Mouse (Mus musculus) mouse embryonic stem cell (cell line): Measurements from ENCODE around the gene Timm17b.
"Not testable (repeated sequence)": the region's sequence is repeated elsewhere in the genome, so short reads cannot be mapped to it uniquely, and the experiment has no call there.

Experiments
- in situ Hi-C, 2 experiments: fragments of 300-500 bp; cut with MboI; formaldehyde crosslinking; loops; 1 replicate in 1 of 2; 3 replicates in 1 of 2; pipeline ENCODE4 v1.14.3; 2019 to 2020; ENCODE audit warnings: low sequenced_read_pairs in 2 of 2, low pct_unique_long_range_greater_than_20kb in 1 of 2, mixed read lengths in 1 of 2; ENCODE audit not compliant: unreplicated experiment in 1 of 2

Timm17b gene

DNA sequence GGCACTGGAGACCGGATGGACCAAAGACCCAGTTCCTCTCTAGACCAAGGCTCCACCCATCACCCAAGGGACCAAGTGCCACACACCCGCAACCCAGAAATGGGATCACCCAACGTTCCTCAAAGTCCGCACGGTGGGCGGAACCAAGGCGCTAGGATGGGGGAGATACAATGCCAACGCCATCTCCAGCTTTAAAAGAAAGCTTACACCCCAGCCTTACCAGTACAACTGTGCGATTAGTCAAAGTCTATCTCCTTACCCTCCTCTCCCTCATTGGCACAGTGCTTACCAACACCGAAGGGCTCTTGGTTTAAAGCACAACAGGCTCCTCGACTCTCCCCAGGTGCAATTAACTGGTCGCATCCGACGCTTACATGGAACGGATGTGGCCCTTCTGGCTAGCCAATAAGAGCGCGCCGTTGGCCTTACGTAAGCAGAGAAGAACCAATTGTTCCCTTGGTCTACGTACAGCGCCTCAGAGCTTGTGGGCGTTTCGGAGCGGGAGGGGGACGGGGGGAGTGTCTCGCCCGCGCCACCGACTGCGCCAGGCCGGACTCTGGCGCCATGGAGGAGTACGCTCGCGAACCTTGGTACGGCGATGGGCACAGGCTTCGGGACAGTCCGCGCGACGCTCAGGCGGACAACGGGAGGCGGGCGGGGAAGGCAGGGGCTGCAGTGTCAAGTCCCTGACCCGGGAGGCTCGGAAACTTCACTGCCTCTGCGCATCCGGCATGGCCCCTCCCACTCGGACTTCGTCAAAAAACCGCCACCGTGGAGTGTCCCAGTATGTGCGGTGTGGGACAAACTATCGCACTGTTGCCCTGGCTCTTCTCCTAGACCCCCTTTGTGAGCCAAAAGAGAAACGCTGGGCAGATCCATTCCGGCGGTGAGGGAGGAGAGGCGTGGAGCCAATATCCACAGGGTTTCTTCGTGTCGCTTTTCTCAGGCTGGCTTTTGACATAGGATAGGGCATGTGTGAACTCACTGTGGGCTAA, at the start of gene Timm17b, which contains the start of gene Pqbp1:
Timm17b (plus strand) TSS at position 478 of the 995 bp plus-strand sequence.
Pqbp1 (minus strand) TSS at position 390 of the 995 bp plus-strand sequence.
- in situ Hi-C loops: no loop called here

DNA sequence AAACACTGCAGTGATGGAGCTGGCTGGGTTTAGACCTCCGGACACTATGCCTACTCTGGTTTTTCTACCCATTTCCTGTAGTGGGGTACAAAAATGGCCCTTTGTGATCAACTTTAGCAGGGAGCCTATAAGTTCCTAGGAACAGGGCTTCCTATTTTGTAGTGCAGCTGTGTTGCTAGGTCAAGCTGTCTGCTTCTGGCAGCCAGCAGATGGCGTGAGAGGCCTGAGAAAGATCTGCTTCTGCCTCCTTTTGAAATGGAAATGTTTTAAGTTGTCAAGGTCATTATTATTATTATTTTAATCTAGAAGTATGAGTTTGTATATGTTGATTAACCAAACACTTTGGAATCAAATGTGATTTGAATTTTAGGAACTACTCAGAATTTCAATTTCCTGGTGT, 44.6 kb upstream of the Timm17b start:
- in situ Hi-C loops: no loop called here

DNA sequence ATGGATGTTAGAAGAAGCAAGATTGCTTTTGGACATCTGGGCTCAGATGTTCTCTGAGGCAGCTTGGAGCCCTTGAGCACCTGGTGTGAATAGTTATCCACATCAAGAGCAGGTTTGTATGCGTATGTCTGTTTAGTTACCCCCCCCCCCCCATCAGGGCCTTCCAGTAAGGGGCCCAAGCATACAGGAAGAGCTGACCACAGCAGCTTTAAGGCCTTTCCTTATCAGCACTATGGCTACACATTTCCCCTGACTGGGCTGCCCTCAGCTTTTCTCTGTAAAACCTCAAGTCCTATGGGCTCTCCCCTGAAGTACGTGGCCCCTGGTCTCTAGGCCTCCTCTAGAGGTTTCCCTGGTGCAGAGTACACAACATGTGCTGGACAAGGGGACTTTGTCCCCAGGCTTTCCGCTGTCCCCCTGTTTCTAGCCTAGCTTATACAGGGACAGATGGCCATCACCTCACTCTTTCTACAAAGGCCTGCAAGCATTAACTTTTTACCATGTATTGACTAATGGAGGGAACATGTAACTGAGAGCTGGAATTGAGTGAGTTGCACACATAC, 39.9 kb upstream of the Timm17b start:
- in situ Hi-C loops: no loop called here

DNA sequence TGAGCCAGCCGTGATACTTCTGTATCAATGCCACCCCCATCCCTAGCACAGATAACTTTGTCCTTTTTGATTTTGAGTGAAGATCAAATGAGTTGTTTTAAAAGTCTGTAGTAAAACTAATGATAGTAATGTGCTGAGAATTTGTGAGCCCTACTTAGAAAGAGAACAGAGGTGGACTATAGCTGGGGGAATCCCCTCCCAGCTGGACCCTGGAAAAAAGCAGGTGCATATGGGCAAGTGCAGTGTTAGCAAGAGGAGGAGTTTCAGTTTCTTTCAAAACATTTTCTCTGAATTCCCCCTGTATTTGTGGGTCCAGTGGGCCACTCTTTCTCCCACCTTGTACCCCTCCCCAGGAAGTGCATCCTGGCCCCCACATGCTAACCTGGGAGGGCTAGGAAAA, 36.0 kb upstream of the Timm17b start:
- in situ Hi-C loops: no loop called here

DNA sequence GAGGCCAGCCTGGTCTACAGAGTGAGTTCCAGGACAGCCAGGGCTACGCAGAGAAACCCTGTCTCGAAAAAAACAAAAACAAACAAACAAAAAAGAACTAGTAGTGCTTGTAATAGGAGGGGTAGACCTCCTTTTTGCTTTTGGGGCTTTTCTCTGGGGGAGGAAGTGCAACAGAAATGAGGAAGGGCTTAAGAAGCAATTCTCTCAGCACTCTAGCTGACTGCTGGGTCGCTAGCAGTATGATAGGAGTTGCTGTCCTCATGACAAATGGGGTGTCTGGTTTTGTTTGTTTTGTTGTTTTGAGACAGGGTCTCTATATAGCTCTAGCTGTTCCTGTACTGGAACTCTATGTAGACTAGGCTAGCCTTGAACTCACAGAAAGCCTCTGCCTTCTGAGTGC, 34.6 kb upstream of the Timm17b start:
- in situ Hi-C loops: no loop called here

DNA sequence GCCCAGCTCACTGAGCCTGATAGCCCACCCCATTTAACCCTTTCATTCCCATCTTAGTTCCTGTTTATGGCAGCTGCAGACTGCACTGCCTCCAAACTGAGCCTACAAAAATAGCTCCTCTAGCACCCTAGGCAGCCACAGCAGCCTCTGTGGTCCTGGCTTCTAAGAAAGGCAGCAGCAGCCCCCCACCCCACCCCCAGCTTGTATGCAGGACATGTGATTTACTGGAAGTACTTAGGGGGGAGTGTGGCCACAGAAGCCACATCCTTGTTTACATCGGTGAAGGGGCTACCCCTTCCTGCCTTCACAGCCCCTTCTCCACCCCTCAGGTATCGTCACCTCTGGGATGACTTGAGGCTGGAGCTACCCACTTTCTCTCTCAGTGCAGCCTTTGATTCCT, 33.8 kb upstream of the Timm17b start:
- in situ Hi-C loops: no loop called here

DNA sequence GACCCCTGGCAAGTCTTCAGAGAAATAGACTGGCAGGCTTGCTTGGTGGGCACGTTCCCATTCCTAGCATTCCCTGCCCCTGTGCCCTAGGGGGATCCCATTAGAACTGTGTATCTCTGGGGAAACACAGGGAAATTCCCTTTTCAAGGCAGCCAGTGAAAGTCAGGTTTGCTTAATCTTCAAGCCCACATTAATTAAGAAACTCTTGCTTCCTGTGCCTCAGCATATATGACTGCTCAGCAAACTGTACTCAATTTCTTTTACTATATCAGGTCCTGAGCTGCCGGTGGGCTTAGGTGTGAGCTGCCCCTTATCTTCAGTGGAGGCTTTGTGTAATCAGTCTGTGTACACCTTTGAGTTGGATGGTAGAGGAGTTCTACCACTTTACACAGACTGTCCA, 33.4 kb upstream of the Timm17b start:
- in situ Hi-C loops: no loop called here

DNA sequence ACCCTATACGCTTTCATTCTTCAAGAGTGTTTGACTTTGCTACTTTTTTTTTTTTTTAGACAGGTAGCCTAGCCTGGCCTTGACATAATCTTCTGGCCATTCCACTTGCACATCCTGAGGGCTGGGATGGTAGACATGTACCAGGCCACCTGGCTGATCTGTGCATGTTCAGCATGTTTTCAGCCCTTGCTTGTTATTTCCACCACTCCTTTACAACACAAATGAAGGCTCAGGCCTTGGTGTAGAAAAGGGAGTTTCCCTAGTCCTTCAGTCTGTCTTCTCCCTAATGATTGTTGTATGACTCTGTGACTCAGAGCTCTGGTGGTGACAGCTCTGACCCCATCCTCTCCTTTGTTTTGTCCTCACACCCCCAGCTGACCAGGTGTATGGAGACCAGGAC, 32.0 kb upstream of the Timm17b start:
- in situ Hi-C loops: no loop called here

DNA sequence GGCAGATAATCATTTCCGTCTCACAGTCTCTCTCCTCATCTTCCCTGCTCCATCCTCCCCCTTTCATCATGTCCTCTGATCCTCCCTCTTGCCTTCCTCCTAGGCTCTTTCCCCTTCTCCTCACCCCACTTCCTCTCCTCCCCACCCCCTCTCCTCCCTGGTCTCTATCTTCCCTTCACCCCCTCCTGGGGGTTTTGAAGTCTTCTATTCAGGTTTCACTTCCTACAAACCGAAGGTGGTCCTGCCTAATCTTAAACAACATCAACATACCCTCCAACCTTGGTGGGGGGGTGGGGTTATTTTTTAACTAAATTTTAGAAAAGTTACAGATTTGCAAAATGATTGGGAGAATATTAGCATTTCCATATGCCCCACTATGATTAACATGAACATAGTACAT, 30.7 kb upstream of the Timm17b start:
- in situ Hi-C loops: no loop called here

DNA sequence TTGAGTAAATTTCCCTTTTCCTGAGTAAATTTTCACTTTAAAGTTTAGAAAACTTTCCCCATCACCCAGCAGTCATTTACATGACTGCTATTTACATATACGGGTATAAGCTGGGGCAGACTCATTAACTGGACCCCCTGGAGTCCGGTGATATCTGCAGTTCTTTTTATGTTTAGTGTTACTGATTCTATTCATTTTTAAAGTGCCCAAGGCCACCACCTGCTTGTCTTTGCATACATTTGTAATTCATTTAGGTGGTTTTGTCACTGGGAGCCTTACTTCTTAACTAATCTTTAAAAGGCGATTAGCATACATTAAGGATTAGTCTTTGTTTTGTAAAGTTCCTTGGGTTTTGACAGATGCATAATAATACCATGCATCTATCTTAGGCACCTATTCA, 29.3 kb upstream of the Timm17b start:
- in situ Hi-C loops: no loop called here

DNA sequence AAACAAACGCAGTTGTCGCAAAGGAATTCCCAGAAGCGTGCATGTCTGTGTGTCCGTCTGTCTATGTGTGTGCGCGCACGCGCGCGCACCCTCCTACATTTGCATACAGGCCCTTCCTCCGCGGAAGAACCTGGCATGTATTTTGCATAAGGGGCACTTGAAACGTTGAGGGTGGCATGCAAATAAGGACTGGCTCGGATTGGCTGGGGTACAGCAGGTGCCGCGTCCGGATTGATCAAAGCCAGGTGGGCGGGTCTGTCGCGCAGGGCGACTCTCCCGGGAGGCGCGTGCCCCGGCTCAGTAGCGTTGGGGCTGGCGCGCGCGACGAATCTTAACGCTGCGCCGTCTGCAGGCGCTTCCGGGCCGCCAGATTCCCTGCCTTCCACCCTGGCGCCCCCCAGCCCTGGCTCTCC, 21.1 kb upstream of the Timm17b start, which contains the start of gene Pim2:
Pim2 (plus strand) TSS at position 256 of the 413 bp plus-strand sequence.
- in situ Hi-C loops: no loop called here

DNA sequence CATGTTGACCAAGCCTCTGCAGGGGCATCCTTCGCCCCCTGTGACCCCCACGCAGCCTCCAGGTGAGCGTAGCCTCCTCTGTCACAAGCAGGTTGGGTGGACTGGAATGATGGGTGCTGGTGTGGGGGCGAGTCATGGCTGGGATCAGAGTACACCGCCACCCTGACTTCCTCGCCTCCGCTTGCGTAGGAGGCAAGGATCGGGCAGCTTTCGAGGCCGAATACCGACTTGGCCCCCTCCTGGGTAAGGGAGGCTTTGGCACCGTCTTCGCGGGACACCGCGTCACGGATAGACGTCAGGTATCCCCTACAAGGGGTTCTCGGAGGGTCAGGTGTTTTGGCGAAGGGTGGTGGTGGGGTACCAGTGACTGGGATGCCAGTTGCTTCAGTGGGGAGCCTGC, 20.7 kb upstream of the Timm17b start:
- in situ Hi-C loops: no loop called here

DNA sequence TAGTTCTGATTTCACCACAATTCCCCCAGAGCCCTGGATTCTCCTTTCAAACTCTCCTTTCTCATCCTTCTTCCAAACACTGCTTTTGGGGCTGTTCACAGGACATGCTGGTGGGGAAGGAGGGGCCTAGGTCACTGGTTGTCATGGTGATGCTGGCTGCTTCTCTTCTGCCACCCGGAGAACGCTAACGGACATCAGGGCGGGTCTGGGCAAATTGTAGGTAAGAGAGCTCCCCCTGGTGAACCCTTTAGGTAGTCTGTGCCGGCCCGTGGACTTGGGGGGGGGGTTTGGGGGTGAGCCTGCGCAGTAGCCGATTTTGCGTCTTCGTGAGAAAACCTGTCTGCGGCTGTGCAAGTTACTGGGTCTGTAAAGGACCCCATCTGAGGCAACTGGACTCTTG, 19.3 kb upstream of the Timm17b start:
- in situ Hi-C loops: no loop called here

DNA sequence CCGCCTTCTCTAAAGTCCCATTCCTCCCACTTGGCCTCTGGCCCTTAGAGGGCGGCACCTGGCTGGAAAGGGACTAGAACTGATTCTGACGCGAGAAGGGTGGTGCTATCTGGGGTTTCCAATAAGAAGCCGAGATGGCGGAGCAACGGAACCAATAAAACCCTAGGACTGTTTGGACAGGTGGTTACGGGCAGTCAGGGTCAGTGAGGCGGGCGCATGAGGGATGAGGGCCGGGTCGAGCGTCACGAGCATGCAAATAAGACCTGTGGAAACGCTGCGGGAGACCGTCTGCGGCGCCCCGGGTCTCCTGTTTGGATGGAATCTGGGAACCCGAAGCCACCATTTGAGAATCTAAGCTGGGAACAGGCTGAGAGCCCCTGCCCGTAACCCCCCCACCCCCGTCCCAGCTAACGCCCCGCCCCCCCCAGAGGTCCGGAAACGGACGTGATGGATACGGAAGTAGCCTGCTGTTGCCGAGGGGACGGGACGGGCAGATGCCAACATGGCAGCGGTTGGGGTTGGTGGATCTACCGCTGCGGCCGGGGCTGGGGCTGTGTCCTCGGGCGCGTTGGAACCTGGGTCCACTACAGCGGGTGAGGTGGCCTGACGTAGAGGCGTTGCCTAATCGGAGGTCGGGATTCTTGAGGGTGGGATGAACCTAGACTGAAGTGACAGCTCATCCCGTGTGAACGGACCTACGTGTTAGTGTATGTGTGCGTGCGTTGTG, 15.2 kb upstream of the Timm17b start, which contains the start of gene Slc35a2:
Slc35a2 (plus strand) TSS at position 188 of the 727 bp plus-strand sequence.
- in situ Hi-C loops: no loop called here

DNA sequence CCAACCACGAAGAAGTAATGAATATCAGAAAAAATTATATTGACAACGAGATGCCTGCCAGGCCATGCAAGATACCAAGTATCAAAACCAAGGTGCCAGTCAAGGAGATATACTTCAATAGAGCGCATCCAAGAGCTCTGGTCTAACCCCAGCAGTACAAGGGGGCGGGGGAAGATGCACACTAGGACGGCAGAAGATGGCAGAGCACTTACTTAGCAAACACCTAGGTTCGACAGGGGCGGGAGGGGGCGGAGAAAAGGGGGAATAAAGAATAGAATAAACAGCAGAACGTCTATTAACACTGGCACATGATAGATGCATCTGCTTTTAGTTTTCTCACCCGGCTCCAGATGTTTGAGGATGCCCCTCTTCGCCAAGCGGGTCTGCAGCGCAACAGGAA, 946 bp upstream of the Timm17b start:
- in situ Hi-C loops: no loop called here

DNA sequence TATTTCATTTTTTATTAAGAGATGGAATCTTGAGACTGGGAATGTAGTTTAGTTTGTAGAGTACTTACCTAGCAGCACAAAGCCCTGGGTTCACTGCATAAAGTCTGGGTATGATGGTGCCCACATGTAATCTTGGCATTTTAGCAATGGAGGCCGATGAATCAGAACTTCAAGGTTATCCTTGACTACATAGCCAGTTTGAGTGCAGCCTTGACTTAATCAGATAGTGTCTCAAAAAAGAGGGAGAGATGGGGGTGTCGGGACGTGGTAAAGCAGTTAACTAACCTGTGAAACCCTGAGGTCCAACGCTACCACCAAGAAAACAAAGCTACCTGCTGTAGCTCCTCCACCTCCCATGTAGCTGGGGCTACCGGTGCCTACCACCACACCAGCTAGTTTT, 5.3 kb downstream of the Timm17b start:
- in situ Hi-C loops: no loop called here

DNA sequence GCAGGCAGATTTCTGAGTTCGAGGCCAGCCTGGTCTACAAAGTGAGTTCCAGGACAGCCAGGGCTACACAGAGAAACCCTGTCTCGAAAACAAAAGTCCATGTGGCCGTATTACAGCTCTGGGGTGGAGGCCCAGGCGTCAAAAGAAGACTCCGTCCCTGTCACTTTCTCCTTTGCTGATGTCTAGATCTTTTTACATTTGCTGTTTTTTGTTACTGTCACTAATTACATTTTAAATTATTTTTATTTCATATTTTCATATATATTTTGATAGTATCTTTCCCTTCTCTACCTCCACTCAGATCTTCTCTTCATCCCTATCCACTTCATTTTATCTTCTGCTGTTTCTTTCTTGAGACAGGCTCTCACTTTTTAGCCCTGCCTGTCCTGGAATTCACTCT, 8.6 kb downstream of the Timm17b start, which contains the start of gene Gm10491:
Gm10491 (minus strand) TSS at position 101 of the 400 bp plus-strand sequence.
- in situ Hi-C loops: no loop called here

DNA sequence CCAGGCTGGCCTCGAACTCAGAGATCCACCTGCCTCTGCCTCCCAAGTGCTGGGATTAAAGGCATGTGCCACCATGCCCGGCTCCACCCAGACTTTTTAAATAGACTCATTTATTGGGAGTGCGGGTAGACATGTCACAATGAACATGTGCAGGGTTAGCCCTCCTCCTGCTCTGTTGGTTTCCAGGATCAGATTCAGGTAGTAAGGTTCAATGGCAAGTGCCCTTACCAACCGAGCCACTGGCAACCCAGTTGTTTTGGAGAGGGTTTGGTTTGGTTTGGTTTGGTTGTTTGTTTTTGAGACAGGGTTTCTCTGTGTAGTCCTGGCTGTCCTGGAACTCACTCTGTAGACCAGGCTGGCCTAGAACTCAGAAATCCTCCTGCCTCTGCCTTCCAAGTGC, 10.1 kb downstream of the Timm17b start, which contains the start of gene Gm10490:
Gm10490 (plus strand) TSS at position 301 of the 400 bp plus-strand sequence.
- in situ Hi-C loops: not testable (repeated sequence)

DNA sequence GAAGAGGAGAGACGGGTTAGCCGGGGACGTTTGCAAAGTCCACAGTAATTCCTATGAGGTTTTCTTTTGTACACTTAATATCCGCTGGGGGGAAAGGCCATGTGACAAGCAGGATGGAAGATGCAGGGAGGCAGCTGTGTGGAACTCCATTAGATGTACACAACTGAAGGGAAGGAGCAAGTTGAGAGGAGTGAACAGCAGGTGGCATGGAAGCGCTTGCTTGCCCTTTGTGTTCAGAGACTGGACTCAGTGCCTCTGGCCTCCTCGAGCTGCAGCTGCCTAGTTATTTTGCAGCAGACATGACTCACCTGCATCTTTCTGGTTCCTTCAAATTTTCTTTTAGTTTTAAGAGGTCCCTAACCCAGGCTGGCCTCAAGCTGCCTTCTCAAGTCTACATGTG, 11.3 kb downstream of the Timm17b start:
- in situ Hi-C loops: loop anchor here (5.0 kb wide), 1 partner anchor 107 kb away; the partner anchor contains the start of gene Glod5 (in 2 of the 2)
